Mouse (Mus musculus): Measurements from ENCODE around the gene Mbd6.
"Not testable (repeated sequence)": the region's sequence is repeated elsewhere in the genome, so short reads cannot be mapped to it uniquely, and the experiment has no call there.

The Mbd6 gene

DNA sequence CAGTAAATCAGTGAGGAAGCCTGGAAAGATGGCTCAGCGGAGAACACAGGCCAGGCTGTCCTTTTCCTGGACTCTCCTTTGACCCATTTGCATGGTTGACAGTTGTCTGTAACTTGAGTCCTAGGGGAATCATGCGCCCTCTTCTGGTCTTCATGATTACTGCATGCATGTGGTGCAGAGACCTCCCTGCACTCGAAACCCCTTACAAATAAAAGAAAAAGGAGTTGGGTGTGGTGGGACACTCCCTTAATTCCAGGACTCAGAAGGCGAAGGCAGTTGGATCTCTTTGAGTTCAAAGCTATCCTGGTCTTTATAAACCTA, 23.5 kb upstream of the Mbd6 start:
- DNase-seq: peak; percentile 89 to 91

- DNase-seq: peak; percentile 91 to 92
Measured at GRCm38 (mm10) chr10:127311476-127312355, 22.9 kb upstream of the Mbd6 start, which contains the start of gene Mars. TSS of gene Mars (minus strand) at chr10:127311786.

DNA sequence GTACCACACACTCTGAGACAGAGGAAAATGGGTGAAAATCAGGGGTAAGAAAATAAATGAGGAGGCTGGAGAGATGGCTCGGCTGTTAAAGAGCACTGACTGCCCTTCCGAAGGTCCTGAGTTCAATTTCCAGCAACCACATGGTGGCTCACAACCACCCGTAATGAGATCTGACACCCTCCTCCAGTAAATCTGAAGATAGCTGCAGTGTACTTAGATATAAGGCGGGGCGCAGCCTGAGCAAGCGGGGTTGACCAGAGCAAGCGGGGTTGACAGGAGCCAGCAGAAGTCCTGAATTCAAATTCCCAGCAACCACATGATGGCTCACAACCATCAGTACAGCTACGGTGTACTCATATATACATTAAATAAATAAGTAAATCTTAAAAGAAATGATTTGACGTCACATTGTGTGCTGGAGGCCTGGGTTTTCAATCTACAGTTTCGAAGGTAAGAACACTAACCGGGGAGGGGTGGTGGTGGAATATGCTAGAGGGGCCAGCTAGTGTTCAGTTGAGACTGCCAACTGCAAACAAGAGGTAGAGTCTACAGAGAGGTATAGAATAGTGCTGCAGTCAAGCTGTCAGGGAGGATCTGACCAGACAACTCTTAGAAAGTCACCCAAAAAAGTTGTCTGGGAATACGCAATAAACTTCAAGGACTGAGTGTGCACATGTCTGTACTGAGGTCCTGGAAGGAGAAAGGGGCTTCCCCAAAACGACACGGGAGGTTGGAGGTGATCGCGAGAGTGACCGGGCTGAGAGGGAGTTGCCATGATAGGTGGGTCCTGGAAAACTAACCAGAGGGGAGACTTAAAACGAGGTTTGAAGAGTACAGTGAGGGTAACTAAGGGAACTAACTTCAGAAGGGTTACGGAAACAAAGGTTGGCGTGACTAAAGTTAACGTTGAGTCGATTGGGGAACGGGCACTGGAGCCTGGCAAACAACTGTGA, 22.0 kb upstream of the Mbd6 start:
- DNase-seq: peak in 1 of 2 experiments; percentile 47

GRCm38 (mm10) chr10:127309167-127309566, 20.3 kb upstream of the Mbd6 start:
- not testable (repeated sequence) for DNase-seq

DNA sequence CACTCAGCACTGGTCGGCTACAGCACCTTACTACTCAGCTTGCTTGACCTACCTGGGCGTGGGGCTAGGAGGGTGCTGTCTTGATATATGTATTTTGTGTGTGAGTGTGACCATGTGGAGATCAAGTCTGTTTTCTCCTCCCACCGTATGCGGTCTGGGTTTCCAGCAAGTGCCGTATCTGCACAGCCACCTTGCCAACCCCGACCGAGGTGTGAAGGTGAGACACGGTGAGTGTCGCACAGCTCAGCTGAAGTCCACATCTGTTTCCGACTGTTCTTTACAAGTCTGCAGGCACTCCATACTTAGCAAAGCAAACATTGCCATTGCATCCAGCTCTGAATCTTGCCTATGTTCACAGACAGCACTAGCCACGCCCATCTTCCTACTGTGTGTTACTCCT, 14.3 kb upstream of the Mbd6 start:
- DNase-seq: no peak

DNA sequence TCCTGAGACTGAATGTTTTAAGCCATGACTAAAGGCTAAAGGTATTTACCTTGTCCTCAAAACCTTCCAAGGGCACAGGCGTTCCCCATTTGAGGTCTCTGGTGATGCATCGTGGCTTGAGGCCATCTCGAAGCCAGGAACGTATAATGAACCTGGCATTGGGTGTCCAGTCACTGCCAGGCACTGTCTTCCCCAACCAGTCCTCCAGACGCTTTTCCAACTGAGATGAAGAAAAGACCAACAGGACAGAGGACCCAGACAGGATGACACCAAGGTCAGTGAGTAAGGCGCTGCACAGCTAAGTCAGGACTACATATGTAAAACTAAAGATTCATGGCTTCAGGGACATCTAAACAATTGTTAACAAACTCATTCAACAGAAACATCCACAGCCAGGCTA, 11.5 kb upstream of the Mbd6 start:
- DNase-seq: no peak

DNA sequence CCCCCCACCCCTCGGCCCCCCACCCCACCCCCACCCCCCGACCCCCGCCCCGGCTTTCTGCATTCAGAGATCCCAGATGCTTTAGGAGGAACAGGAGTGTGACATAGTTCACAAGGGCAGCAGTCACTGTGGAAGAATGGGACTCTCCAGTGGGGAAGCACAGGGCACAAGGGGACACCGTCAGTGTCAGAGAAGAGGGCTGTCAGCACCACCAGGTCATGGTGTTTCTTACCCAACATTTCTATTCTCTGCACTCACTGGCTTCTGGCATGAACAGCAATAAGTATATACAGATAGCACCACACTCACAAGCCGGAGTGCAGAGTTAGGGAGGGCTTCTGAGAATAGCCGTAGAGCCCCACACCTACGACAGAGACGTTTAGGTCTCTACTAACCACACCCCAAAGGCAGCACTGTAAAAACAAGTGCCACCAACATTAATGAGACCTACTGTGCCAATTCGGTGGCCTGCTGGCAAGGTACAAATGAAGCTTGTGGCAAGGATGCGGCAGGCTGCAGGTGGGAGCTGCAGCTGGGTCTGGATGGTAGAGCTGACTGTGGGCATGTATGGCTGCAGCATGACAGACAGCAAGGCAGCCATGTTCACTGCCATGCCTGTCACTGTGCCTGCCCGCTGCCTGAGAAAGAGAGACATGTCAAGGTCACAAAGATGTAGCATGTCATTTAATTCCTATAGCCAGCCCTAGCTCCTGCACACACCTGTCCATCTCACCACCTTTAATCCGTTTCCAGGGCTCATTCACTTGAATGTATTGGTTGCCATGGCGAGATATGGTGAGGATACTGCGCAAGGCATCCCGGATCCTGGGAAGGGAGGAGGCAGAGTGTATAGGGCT, 8.4 kb upstream of the Mbd6 start:
- DNase-seq: no peak

DNA sequence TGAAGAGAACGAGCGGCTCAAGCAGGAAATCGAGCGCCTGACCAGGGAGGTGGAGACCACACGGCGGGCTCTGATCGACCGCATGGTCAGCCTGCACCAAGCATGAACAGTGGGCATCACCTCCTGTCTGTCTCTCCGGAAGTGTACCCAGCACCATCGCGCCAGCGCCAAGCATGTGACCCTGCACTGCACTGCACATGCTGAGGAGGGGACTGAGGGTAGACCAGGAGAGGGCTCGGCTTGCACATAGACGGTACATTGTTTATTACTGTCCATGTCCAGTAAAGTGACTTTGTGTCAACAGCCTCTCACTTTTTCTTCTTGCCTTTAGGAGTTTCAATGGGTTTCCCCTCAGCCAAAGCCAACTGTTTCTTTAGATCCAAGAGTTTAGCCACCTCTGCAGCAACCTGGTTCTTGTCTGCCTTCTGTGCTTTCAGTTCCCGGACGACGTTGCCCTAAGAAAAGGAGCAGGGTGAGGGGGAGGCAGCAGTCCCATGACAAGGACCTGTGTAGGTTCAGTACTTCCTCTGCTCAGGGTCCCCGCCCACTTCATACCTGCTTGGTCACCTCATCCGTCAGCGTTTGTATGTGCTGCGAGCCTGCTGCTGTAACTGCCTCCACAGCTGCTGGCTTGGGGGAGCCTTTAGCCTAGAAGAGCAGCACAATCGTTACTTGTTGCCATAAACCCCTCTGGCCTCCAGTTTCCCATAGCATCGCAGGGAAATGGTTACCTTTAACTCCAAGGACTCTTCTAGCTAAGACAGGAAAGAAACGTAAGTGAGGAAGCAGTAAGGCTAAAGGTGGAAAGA, 7.4 kb upstream of the Mbd6 start:
- DNase-seq: no peak

DNA sequence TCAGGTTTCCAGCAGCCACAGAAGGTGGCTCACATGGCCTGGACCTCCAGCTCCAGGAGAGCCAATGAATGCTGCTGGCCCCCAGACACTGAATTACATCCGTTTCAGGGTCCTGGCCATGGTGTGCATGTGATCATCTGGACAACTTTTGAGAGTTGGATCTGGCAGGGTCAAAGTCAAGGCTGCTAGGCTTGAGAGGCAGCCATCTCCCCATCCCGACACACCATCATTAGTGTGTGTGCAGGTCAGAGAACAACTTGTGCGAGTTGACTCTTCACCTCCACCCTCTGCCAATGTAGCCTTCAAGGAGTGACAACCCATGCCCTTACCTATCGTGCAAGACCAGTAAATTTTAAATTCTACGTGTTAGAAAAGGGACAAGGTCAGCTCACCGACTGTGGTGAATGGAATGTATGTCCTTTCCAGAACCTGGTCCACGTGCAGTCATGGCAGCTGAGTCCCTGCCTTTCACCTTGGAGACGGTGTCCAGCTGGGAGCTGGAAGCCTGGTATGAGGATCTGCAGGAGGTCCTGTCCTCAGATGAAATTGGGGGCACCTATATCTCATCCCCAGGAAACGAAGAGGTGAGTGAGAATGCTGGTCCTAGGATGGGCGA, 6.2 kb upstream of the Mbd6 start:
- DNase-seq: no peak

- no peak for DNase-seq
Measured at GRCm38 (mm10) chr10:127293590-127294113, 4.8 kb upstream of the Mbd6 start.

DNA sequence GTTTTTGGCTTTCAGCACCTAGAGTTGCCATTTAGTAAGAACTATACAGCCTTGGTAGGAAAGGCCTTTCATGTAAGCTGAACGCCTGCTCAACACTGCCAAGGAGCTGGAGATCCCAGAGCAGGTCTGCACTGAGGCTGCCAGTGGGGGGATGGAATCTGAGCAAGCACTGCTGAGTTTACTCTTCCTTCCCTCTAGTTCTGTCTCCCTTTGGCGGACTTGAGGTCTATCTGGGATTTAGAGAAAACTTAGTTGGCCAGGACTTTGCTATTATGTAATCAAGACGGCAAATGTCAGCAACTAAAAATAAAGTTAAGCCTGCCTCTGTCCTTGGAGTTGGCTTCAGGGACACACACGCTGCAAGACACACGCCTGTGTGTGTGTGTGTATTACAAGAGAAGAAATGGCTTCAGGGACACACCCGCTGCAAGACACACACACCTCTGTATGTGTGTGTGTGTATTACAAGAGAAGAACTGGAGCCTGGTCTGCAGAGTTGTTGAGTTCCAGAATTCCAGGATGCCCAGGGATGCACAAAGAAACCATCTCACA, 4.2 kb upstream of the Mbd6 start:
- no peak for DNase-seq

DNA sequence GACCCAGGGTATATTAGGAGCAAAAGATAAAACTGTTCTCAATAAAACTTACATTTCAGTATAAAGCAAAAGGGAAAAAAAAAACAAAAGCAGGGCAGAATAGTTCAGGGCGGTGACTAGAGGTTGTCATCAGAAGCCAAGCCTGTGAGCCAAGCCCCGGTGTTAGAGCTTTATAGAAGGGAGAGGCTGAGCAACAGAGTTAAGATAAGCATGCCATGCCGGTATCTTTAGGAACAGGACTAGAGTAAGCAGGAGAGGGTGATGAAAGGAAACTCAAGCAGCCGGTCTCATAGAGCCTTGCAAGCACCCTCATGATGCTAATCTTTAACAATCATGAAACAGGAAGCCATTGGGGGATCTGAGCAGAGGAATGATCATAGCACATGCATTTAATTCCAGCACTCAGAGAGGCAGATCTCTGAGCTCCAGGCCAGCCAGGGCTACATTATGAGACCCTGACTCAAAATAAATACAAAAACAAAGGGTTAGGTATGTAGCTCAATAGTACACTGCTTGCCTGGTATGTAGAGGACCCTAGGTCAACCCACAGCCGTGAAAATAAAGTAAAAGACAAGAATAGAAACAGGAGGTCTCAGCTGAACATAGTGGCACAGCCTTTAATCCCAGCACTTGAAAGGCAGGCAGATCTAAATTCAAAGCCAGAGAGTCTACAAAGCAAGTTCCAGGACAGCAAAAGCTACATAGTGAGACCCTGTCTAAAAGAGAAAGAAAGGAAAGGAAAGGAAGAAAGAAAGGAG, 3.2 kb upstream of the Mbd6 start:
- no peak for DNase-seq

GRCm38 (mm10) chr10:127290930-127291880, 2.4 kb upstream of the Mbd6 start:
- DNase-seq: peak; percentile 73 to 74

DNA sequence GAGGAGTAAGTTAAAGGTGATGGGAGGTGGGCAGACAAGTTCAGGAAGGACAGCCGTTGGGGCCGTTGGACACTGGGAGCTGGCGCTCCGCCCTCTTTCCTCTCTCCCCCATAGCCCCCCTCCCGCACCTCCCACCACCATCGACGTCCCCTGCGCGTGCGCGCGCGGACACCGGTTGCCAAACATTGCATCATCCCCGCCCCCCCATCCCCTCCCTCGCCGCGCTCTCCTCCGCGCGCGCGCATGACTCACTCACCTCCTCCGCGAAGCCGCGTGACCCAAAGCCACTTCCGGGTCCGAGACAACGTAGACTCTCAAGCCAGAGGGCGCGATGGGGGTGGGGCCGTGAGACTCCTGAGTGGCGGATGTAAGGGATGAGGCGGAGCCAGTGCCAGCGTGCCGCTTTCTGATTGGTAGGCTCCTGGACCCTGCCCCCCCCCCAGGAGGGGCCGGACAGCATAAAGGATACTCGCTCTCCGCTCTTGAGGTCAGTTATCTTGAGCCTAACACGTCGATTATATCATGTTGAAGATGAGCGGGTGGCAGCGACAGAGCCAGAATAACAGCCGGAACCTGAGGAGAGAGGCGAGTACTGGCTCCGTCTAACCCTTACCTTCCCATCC, 1.6 kb upstream of the Mbd6 start:
- peak; percentile 99 to 100 for DNase-seq

GRCm38 (mm10) chr10:127289573-127290191, 864 bp upstream of the Mbd6 start:
- peak; percentile 79 to 80 for DNase-seq

DNA sequence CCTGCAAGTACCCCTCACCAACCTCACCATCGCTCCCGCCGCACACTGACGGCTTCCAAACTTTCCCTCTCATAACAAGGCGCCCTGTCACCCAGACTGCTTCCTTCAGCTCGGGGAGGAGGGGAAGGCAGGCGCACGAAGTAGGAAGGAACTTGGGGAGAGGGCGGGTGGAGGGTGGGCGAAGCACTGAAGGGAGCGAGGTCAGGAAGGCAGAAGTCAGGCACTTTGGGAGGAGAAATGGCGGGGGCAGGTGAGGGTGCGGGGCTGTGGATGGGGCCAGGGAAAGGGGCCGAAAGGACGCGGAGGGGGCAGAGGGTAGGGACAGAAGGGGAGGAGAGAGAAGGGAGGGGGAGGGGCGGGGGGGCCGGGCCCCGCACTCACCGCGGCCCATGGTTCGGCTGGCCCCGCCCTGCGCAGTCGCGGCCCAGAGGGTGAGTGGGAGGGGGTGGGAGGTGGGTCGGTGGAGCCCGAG, 454 bp downstream of the Mbd6 start:
- no peak for DNase-seq

DNA sequence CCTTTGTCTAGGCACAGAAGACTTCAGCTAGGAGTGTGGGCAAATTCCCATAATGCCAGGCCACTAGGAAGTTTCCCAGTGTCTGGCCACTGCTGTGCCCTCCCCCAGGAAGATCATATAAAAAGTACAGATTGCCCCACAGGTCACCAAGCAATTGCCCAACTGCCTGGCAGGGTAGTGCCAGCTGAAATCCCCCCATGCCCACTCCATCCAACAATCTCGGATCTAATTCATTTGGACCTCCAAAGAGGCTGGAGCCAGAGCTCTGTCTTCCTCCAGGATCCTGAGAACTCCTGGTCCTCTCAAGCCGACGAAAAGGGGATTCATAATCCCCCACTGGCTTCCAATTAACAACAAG, 903 bp downstream of the Mbd6 start:
- DNase-seq: no peak
